Mouse (Mus musculus) lung, postnatal 4 days (tissue): ENCODE data around the gene Samd4b.

Experiments
- DNase-seq, 2 experiments: peaks; one replicate each; pipeline ENCODE4 v3.0.0; 2021

Samd4b gene

GRCm38 (mm10) chr7:28490410-28490809 is 107.5 kb downstream of the Samd4b start:
- peak; percentile 49 to 76 for DNase-seq

GRCm38 (mm10) chr7:28488030-28488491 is 109.9 kb downstream of the Samd4b start:
- peak; percentile 36 to 42 for DNase-seq

GRCm38 (mm10) chr7:28484192-28484591 is 113.8 kb downstream of the Samd4b start:
- DNase-seq = no peak

- no peak for DNase-seq
Measured at GRCm38 (mm10) chr7:28482854-28483253, 115.1 kb downstream of the Samd4b start.

- DNase-seq = no peak
Measured at GRCm38 (mm10) chr7:28478854-28479253, 119.1 kb downstream of the Samd4b start.

- no peak for DNase-seq
Measured at GRCm38 (mm10) chr7:28477363-28477762, 120.6 kb downstream of the Samd4b start.

- DNase-seq = no peak
Measured at GRCm38 (mm10) chr7:28476191-28476590, 121.8 kb downstream of the Samd4b start.

GRCm38 (mm10) chr7:28467213-28467751 is 130.7 kb downstream of the Samd4b start:
- DNase-seq = peak; percentile 81 to 83

GRCm38 (mm10) chr7:28466721-28467212 is 131.2 kb downstream of the Samd4b start:
- DNase-seq = peak; percentile 25 to 39

GRCm38 (mm10) chr7:28464416-28465212 is 133.3 kb downstream of the Samd4b start:
- DNase-seq = peak; percentile 77 to 86

GRCm38 (mm10) chr7:28462769-28463168 is 135.2 kb downstream of the Samd4b start:
- no peak for DNase-seq

GRCm38 (mm10) chr7:28460361-28460760 is 137.6 kb downstream of the Samd4b start:
- DNase-seq = no peak

GRCm38 (mm10) chr7:28452361-28453005 is 145.5 kb downstream of the Samd4b start:
- DNase-seq = no peak

GRCm38 (mm10) chr7:28451531-28452360 is 146.2 kb downstream of the Samd4b start, which contains the start of gene Lrfn1:
Lrfn1 (plus strand) TSS chr7:28451980.
- DNase-seq = peak in 1 of 2 experiments; percentile 46

GRCm38 (mm10) chr7:28447865-28448820 is 149.8 kb downstream of the Samd4b start:
- no peak for DNase-seq

- DNase-seq = no peak
Measured at GRCm38 (mm10) chr7:28447101-28447830, 150.7 kb downstream of the Samd4b start.

- peak; percentile 73 to 87 for DNase-seq
Measured at GRCm38 (mm10) chr7:28446446-28446845, 151.5 kb downstream of the Samd4b start.

- DNase-seq = no peak
Measured at GRCm38 (mm10) chr7:28444344-28444974, 153.5 kb downstream of the Samd4b start.

GRCm38 (mm10) chr7:28442688-28443087 is 155.3 kb downstream of the Samd4b start:
- DNase-seq = peak in 1 of 2 experiments; percentile 33
